Mouse (Mus musculus) embryonic facial prominence, embryonic 10.5 days (tissue): Measurements from ENCODE around the gene Dtl. TPM values are rescaled to one million over a fixed set of nuclear protein-coding genes. Genes with fewer than 3 reads are reported as not detected.

Source experiments
- DNase-seq: peaks from one replicate; pipeline ENCODE4 v3.0.0-alpha.2; 2017; ENCODE audit warnings: low spot score
- H3K27ac ChIP-seq: fragments of 300-500 bp; sonication (generic); replicated peaks from 2 replicates; pipeline ENCODE4 v1.5.1; 2016; ENCODE audit warnings: mild to moderate bottlenecking
- H3K27me3 ChIP-seq: fragments of 300-500 bp; sonication (generic); replicated peaks from 2 replicates; pipeline ENCODE4 v1.6.1; 2016; ENCODE audit warnings: low read depth, mild to moderate bottlenecking; ENCODE audit not compliant: poor library complexity, severe bottlenecking
- H3K36me3 ChIP-seq: fragments of 300-500 bp; sonication (generic); replicated peaks from 2 replicates; pipeline ENCODE4 v1.6.1; 2016; ENCODE audit warnings: mild to moderate bottlenecking, moderate library complexity
- H3K4me1 ChIP-seq: fragments of 300-500 bp; sonication (generic); 2 replicates; pipeline ENCODE4 v1.6.1; 2016
- H3K4me3 ChIP-seq: fragments of 300-500 bp; sonication (generic); 2 replicates; pipeline ENCODE4 v1.5.1; 2016; ENCODE audit warnings: mild to moderate bottlenecking, moderate library complexity
- H3K9me3 ChIP-seq: fragments of 300-500 bp; sonication (generic); 2 replicates; pipeline ENCODE4 v1.6.1; 2016; ENCODE audit warnings: mild to moderate bottlenecking
- WGBS: fragments of 180-500 bp; shearing (Covaris S2); methylation state at CpG from one replicate; pipeline ENCODE4 v1.1.7; 2016; 5-methylcytosine and 5-hydroxymethylcytosine counted together
- polyA plus RNA-seq: library from polyadenylated mRNA; unstranded; fragments of >200 nt; fragmentation: Nextera tagmentation; extraction: Ambion mirVana; gene quantifications from 2 replicates; pipeline ENCODE4 v1.2.1, GENCODE M21; 2016

Gene Dtl
- polyA plus RNA-seq, 1 experiment from 2014 or later = 88.6 TPM

GRCm38 (mm10) chr1:191512383-191512782 is 63.0 kb downstream of the Dtl start:
- no peak for DNase-seq
- H3K36me3 ChIP-seq = no peaks in the 10 kb centered on the region
- no peaks in the 10 kb centered on the region for H3K27me3 ChIP-seq
- no peaks in the 10 kb centered on the region for H3K9me3 ChIP-seq
- H3K4me3 ChIP-seq = no peak overlapping the region
- WGBS = 84% methylated on average over 4 of the region's 4 CpGs
- H3K4me1 ChIP-seq = peaks cover 6% of the 10 kb centered on the region; the same call in 1 of the 2 replicates
- no peak overlapping the region for H3K27ac ChIP-seq

DNA sequence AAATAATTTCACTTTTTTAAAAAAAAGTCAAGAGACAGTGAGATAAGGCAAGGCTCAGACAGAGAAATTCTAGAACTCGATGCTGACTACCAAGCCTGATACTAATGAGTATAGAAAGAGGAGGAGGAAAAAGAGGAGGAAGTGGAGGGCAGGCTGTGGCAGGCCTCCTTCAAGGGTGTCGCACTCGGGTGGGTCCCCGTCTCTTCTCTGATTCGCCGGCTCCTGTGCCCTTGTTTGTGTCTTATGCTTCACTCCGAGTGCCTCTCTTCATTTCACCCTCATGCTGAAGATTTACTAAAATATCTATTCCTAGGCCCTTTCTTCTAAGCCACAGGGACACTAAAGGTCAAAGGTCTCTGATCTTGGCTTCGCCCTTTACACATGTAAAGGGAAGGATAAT is 63.8 kb downstream of the Dtl start:
- Histone ChIP-seq H3K4me1 (no peaks in the 10 kb centered on the region), H3K36me3 (no peaks in the 10 kb centered on the region), H3K27ac (no peak overlapping the region), H3K4me3 (no peak overlapping the region), H3K27me3 (no peaks in the 10 kb centered on the region), H3K9me3 (no peaks in the 10 kb centered on the region)
- no peak for DNase-seq
- 88% methylated on average over 8 of the region's 8 CpGs for WGBS

DNA sequence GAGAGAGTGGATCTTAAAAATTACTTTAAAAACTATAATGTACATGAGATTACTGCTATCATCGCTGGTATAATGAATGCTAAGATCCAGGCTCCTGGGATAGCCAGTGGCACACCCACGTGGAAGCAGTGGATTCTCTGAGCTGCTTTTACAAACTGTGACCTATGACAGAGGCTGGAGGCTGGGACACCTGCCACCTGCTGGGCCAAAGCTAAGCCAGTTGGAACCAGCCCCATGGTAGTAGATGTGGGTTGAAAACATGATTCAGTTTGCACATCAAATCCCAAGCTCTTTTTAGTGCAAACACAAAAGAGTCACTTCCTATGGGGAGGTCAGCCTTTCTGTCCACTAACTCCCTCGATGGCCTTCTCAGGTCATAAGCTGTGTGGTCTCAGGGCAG is 65.5 kb downstream of the Dtl start:
- Histone ChIP-seq H3K4me1 (no peaks in the 10 kb centered on the region), H3K27ac (no peak overlapping the region), H3K4me3 (no peak overlapping the region), H3K9me3 (no peaks in the 10 kb centered on the region), H3K27me3 (no peaks in the 10 kb centered on the region), H3K36me3 (no peaks in the 10 kb centered on the region)
- 79% methylated on average over 3 of the region's 3 CpGs for WGBS
- DNase-seq = no peak

- no peaks in the 10 kb centered on the region for H3K36me3 ChIP-seq
- no peak overlapping the region for H3K4me3 ChIP-seq
- no peak for DNase-seq
- H3K4me1 ChIP-seq = no peaks in the 10 kb centered on the region
- 91% methylated on average over 6 of the region's 6 CpGs for WGBS
- H3K27me3 ChIP-seq = no peaks in the 10 kb centered on the region
- H3K27ac ChIP-seq = no peak overlapping the region
- H3K9me3 ChIP-seq = no peaks in the 10 kb centered on the region
Observed at GRCm38 (mm10) chr1:191509131-191509530, 66.2 kb downstream of the Dtl start.

DNA sequence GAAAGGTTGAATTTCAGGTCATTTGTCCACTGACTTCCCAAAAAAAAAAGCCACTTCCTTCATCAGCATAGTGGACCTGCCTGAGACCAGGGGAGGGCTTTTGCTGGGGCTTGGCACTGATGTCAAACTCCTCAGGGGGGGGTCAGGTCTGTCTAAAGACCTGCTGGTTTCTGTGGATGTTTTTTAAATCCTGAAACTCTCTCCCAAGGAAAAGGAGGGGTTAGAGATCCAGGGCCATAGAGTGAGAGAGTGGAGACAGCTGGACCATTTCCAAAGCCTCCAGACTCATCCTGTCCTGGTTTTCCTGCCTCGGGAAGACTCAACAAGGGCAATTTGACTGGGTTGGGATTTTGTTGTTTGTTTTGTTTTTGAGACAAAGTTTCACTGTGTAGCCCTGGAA is 68.6 kb downstream of the Dtl start:
- WGBS = 63% methylated on average over 1 of the region's 1 CpGs
- no peaks in the 10 kb centered on the region for H3K9me3 ChIP-seq
- no peaks in the 10 kb centered on the region for H3K36me3 ChIP-seq

DNA sequence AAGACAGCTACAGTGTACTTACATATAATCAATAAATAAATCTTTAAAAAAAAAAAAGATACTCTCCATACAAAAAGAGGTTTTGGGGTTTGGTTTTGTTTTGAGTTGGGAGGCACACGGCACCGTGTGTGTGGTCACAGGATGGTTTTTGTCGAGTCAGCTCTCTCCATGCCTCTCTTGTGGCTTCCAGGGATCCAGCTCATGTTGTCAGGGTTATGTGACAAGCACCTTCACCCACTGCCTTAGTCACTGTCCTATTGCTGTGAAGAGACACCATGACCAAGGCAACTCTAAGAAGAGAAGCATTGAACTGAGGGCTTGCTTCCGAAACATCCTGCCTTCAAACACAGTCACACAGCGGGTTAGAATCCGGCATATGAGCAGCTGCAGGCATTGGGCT is 75.7 kb downstream of the Dtl start:
- DNase-seq = no peak
- H3K36me3 ChIP-seq = no peaks in the 10 kb centered on the region
- no peak overlapping the region for H3K4me3 ChIP-seq
- no peaks in the 10 kb centered on the region for H3K27me3 ChIP-seq
- no peaks in the 10 kb centered on the region for H3K9me3 ChIP-seq
- peaks cover 4% of the 10 kb centered on the region; the same call in 1 of the 2 replicates for H3K4me1 ChIP-seq
- 94% methylated on average over 6 of the region's 6 CpGs for WGBS
- no peak overlapping the region for H3K27ac ChIP-seq

More for the DNA sequence above, 68.6 kb downstream of the Dtl start:
- Histone ChIP-seq H3K4me1 (no peaks in the 10 kb centered on the region), H3K27me3 (no peaks in the 10 kb centered on the region), H3K27ac (no peak overlapping the region), H3K4me3 (no peak overlapping the region)
- DNase-seq = no peak

DNA sequence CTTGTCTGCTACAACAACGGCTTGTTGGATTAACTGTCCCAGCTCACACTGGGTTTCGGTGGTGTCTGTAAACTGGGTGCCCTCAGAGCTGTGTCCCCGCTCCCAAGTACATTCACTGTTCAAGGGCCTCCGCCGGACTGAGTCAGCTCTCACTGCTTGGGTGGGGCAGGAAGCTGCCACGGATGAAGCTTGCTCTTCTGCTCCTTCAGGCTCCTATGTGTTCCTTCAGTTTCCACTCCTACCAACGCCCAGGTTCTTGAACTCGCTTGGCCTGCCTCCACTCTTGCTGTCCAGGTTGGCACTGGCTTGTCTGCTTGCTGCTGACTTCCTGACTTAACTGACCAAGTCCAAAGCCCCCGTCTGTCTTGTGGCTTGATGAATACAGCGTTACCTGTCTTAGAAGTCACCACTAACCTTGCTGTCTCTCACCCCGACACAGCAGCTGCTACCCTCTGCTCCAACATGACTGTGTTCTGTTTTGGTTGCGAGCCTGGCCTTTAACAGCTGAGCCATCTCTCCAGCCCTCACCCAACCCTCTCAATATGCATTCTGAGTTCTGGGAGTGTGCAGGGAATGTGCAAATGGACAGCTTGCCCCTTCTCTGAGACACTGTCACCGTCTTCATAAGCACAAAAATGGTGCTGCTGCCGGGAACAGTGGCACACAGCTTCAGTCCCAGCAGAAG is 76.9 kb downstream of the Dtl start:
- WGBS = 88% methylated on average over 14 of the region's 14 CpGs
- Histone ChIP-seq H3K36me3 (no peaks in the 10 kb centered on the region), H3K4me1 (peaks cover 4% of the 10 kb centered on the region; the same call in 1 of the 2 replicates), H3K27me3 (no peaks in the 10 kb centered on the region), H3K27ac (no peak overlapping the region), H3K9me3 (no peaks in the 10 kb centered on the region), H3K4me3 (no peak overlapping the region)
- DNase-seq = no peak

DNA sequence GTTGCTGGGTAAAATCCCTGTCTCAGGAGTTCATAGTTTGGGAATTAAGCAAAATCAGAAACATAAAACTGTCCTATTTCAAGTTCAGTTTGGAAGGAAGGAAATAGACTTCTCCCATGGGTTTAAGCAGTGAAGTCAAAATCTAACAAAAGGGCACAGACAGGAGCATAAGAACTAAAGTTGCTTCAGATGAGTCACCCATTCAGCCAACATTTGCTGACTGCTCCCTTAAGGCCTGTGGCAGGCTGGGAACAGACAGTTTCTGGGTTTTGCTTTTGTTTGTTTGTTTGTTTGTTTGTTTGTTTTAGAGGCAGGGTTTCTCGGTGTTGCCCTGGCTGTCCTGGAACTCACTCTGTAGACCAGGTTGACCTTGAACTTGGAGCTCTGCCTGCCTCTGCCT is 78.7 kb downstream of the Dtl start:
- WGBS = 85% methylated on average over 1 of the region's 1 CpGs
- Histone ChIP-seq H3K9me3 (no peaks in the 10 kb centered on the region), H3K36me3 (no peaks in the 10 kb centered on the region), H3K4me3 (no peak overlapping the region), H3K27me3 (0 out of 2 replicates have a peak, but pooled peaks cover 5% of the 10 kb centered on the region), H3K4me1 (peaks cover 4% of the 10 kb centered on the region; the same call in 1 of the 2 replicates), H3K27ac (no peak overlapping the region)
- DNase-seq = no peak

GRCm38 (mm10) chr1:191495051-191495467 is 80.3 kb downstream of the Dtl start:
- DNase-seq = no peak
- Histone ChIP-seq H3K36me3 (no peaks in the 10 kb centered on the region), H3K9me3 (no peaks in the 10 kb centered on the region), H3K27ac (no peak overlapping the region), H3K27me3 (0 out of 2 replicates have a peak, but pooled peaks cover 5% of the 10 kb centered on the region), H3K4me3 (no peak overlapping the region), H3K4me1 (peaks cover 4% of the 10 kb centered on the region; the same call in 1 of the 2 replicates)
- 57% methylated on average over 10 of the region's 10 CpGs for WGBS

DNA sequence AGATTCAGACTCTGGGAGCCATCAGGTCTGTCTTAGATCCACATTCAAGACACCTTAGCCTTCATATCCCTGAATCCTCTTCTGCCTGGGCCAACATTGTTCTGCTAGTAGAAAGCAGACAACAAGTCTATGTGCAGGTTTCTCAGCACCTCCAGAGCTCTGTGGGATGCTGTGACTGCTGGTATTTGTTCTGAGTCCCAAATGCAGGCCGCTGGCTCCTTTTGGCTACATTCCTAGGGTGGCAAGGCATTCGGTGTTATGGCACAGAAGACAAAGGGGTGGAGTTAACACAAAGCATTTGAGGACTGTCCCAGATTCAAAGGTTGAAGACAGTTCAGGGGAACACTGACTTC is 81.1 kb downstream of the Dtl start:
- 0 out of 2 replicates have a peak, but pooled peaks cover 5% of the 10 kb centered on the region for H3K27me3 ChIP-seq
- 80% methylated on average over 2 of the region's 2 CpGs for WGBS

DNA sequence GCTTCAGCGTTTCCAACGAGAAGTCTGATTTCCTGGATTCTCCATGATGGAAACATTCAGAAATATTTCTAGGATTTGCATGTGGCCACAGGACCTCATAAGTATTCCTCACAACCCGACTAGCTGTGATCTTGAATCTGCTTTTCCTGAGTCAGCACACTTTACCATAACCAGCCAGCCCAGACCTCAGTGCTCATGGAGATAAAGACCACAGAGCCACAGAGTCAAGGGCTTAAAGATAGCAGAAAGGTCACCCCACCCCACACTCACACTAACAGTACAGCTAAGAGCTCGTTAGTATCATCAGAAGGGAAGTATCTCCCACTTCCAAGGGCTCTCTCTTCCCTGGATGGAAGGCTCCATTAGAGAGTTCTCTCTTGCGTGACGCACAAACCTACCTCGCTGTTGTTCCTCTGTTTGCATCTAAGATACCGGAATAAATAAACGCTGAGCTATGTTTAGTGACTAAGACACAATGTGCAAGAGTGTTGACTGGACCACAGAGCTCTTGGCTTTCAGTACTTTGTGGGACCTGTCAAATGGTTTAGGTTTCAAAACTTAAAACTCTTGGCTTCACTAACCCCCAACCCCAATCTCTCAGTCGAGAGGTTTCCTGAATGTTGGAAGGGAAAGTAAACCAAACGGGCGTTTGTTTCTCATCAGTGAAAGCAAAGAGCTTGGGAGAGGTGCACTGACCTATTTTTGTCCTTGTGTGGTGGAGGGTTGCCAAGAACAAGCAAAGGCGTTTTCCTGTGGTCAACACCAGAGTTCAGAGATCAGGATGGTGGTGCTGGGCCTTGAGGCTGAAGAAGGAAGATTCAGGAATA is 81.7 kb downstream of the Dtl start:
- H3K9me3 ChIP-seq = no peaks in the 10 kb centered on the region
- WGBS = 87% methylated on average over 13 of the region's 13 CpGs
- 0 out of 2 replicates have a peak, but pooled peaks cover 5% of the 10 kb centered on the region for H3K27me3 ChIP-seq
- H3K4me1 ChIP-seq = peaks cover 10% of the 10 kb centered on the region
- no peaks in the 10 kb centered on the region for H3K36me3 ChIP-seq
- no peak overlapping the region for H3K4me3 ChIP-seq
- H3K27ac ChIP-seq = no peak overlapping the region
- no peak for DNase-seq

More for the DNA sequence above, 81.1 kb downstream of the Dtl start:
- Histone ChIP-seq H3K36me3 (no peaks in the 10 kb centered on the region), H3K4me1 (peaks cover 4% of the 10 kb centered on the region; the same call in 1 of the 2 replicates), H3K4me3 (no peak overlapping the region), H3K27ac (no peak overlapping the region), H3K9me3 (no peaks in the 10 kb centered on the region)
- DNase-seq = no peak

- Histone ChIP-seq H3K36me3 (no peaks in the 10 kb centered on the region), H3K27me3 (0 out of 2 replicates have a peak, but pooled peaks cover 5% of the 10 kb centered on the region), H3K9me3 (no peaks in the 10 kb centered on the region), H3K4me1 (peaks cover 21% of the 10 kb centered on the region), H3K4me3 (no peak overlapping the region), H3K27ac (no peak overlapping the region)
- WGBS = 67% methylated on average over 7 of the region's 7 CpGs
- DNase-seq = no peak
Observed at GRCm38 (mm10) chr1:191490446-191490845, 84.9 kb downstream of the Dtl start.
